Mouse (Mus musculus) spleen, embryonic (tissue): ENCODE results near the gene Arhgap6.

Source experiments
- CTCF ChIA-PET: fragments of 350-600 bp; sonication (Branson Sonifier 250); formaldehyde crosslinking; loops from one replicate; lab custom pipeline; 2022; lab: Charles Lee

The Arhgap6 gene

GRCm38 (mm10) chrX:168980370-168980769 lies 185.5 kb downstream of the Arhgap6 start:
- CTCF ChIA-PET = no interaction called here

GRCm38 (mm10) chrX:169007066-169007465 lies 212.2 kb downstream of the Arhgap6 start:
- CTCF ChIA-PET = no interaction called here

- CTCF ChIA-PET = interaction anchor here (0.7 kb wide), 1 partner anchor 12 kb away, joined by 15 read pairs; no protein-coding TSS in a partner anchor
Observed at GRCm38 (mm10) chrX:169012701-169013100, 217.8 kb downstream of the Arhgap6 start.

GRCm38 (mm10) chrX:169034390-169034789 lies 239.5 kb downstream of the Arhgap6 start:
- CTCF ChIA-PET = no interaction called here

GRCm38 (mm10) chrX:169036403-169037296 lies 241.8 kb downstream of the Arhgap6 start:
- CTCF ChIA-PET = interaction anchor here (0.6 kb wide), 1 partner anchor 124 kb away, joined by 5 read pairs; no protein-coding TSS in a partner anchor

GRCm38 (mm10) chrX:169037401-169037800 lies 242.5 kb downstream of the Arhgap6 start:
- CTCF ChIA-PET = interaction anchor here (0.6 kb wide), 1 partner anchor 124 kb away, joined by 5 read pairs; no protein-coding TSS in a partner anchor

- CTCF ChIA-PET = no interaction called here
Observed at GRCm38 (mm10) chrX:169043872-169044271, 249.0 kb downstream of the Arhgap6 start.

- CTCF ChIA-PET = no interaction called here
Observed at GRCm38 (mm10) chrX:169047595-169047994, 252.7 kb downstream of the Arhgap6 start.

GRCm38 (mm10) chrX:169049550-169049949 lies 254.7 kb downstream of the Arhgap6 start:
- CTCF ChIA-PET = no interaction called here

- CTCF ChIA-PET = no interaction called here
Observed at GRCm38 (mm10) chrX:169053907-169054476, 259.1 kb downstream of the Arhgap6 start.

GRCm38 (mm10) chrX:169062555-169062954 lies 267.7 kb downstream of the Arhgap6 start:
- CTCF ChIA-PET = no interaction called here

- CTCF ChIA-PET = interaction anchor here (0.7 kb wide), 1 partner anchor 134 kb away, joined by 3 read pairs; no protein-coding TSS in a partner anchor
Observed at GRCm38 (mm10) chrX:169065298-169065697, 270.4 kb downstream of the Arhgap6 start.

- CTCF ChIA-PET = no interaction called here
Observed at GRCm38 (mm10) chrX:169065922-169066321, 271.0 kb downstream of the Arhgap6 start.

- CTCF ChIA-PET = no interaction called here
Observed at GRCm38 (mm10) chrX:169075020-169075419, 280.1 kb downstream of the Arhgap6 start.

- CTCF ChIA-PET = no interaction called here
Observed at GRCm38 (mm10) chrX:169081609-169082008, 286.7 kb downstream of the Arhgap6 start.

GRCm38 (mm10) chrX:169085871-169086270 lies 291.0 kb downstream of the Arhgap6 start:
- CTCF ChIA-PET = interaction anchor here (1.0 kb wide), 1 partner anchor 37 kb away, joined by 3 read pairs; no protein-coding TSS in a partner anchor

- CTCF ChIA-PET = no interaction called here
Observed at GRCm38 (mm10) chrX:169089221-169089620, 294.3 kb downstream of the Arhgap6 start.

- CTCF ChIA-PET = no interaction called here
Observed at GRCm38 (mm10) chrX:169094601-169095000, 299.7 kb downstream of the Arhgap6 start.

GRCm38 (mm10) chrX:169095584-169095983 lies 300.7 kb downstream of the Arhgap6 start:
- CTCF ChIA-PET = no interaction called here

GRCm38 (mm10) chrX:169102665-169103064 lies 307.8 kb downstream of the Arhgap6 start:
- CTCF ChIA-PET = no interaction called here

- CTCF ChIA-PET = interaction anchor here (0.6 kb wide), 1 partner anchor 9 kb away, joined by 3 read pairs; no protein-coding TSS in a partner anchor
Observed at GRCm38 (mm10) chrX:169106048-169106622, 311.2 kb downstream of the Arhgap6 start.

- CTCF ChIA-PET = no interaction called here
Observed at GRCm38 (mm10) chrX:169107372-169107771, 312.5 kb downstream of the Arhgap6 start.
